Mouse (Mus musculus) cerebellum, postnatal 4 days (tissue): ENCODE measurements around the gene Cxcl15.
"Not testable (repeated sequence)": the region's sequence is repeated elsewhere in the genome, so short reads cannot be mapped to it uniquely, and the experiment has no call there.

Experiments
- DNase-seq, 2 experiments: peaks; one replicate each; pipeline ENCODE4 v3.0.0; 2022; ENCODE audit warnings: low spot score in 2 of 2, mixed read lengths in 1 of 2

The Cxcl15 gene

DNA sequence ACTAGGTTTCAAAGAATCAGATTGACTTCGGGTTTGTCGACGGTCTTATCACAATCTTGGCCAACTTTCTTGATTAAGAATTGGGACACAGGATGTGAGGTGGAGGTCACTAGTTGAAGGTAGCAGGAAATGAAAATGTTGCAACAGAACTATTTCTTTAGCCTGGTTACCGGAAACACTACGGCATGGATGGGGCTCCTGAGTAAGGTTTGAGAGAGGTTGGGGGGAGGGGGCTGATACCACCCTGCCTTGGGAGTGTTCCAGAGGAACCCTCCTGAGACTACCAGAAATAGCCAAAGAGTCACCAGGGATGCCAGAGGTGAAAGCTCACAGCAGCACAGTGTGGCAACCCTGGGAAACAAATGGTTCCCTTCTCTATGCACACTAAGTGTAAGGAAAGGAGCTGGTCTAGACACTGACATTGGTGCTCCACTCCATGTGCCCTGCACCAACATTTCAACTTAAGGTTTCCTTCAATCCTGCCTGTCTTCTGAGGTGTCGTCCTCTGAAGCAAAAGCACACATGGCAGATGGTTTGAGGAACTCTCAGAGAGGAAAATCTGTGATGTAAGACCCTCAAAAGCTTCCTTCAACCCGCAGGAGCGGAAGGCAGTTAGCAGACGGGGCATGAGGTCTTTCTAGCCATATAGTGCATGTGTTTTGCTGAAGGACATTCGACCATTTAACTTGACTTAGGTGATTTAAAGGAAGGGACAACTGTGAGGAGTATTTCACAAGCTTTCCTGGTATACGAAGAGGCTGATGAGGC, 4.8 kb upstream of the Cxcl15 start:
- DNase-seq, result no peak

DNA sequence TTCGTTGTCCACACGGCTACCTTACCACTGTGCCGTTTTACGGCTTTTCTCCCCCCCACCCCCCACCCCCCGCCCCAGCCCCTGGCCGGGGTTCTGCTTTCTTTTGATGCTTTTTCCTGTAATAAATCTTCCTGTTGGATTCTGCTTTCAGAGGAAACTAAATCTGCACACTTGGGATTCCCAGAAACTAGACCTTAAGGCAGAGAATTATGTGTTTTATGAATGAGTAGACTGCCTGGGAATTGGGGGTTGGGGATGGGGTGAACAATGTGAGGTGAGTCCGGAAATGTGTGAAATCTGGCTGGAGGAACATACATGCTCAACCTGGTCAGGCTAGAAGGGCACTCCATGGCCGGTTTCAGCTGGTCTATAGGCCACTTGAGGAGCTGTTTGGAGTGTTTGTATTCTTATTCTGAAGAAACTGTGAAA, 4.2 kb upstream of the Cxcl15 start:
- no peak for DNase-seq

DNA sequence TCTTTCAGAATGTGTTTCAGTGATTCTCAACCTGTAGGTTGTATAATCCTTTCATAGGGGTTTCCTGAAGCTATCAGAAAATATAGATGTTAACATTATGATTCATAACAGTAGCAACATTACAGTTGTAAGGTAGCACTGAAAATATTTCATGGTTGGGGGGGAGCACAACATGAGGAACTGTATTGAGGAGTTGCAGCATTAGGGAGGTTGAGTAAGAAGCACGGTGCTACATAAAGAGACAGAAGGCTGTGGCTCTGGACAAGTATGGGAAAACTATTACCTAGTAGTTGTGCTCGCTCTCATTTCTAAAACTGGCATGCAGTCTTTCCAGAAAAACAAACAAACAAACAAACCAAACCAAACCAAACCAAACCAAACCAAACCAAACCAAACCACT, 1.1 kb downstream of the Cxcl15 start:
- not testable (repeated sequence) for DNase-seq

DNA sequence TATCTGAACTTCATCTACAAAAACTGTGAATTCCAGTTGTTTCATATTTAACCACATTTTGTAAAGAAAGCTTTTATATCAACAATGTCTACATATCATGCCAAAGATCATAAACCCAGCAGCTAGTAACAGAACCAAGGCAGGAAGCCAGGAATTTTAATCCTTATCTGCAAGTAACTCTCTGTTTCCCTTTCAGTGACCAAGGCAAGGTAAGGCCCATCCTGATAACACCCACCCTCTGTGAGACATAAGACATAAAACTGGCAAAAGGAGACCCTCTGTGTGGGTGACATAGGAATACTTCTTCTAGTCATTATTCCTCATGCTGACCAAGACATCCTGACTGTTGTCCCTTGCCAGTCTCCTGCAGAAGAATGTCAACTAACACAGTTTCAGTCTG, 10.2 kb downstream of the Cxcl15 start:
- DNase-seq, result no peak

DNA sequence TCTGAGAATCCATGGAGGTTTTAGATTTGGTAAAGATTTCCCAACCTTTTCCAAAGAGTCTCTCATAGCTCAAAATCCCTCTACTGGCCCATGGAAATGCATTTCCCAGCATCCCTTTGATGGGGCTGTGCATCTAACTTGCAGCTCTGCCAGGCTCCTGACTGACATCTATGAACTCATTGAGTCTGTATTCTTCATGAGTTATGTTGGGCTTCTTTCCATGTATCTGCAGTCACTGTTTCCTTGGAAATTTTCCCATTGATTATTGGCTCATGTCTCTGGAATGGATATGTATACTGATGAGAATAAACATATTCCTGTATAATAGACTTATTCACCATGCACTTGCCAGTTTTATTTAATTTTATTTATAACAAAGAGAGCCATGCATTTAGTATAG, 11.7 kb downstream of the Cxcl15 start:
- no peak for DNase-seq

DNA sequence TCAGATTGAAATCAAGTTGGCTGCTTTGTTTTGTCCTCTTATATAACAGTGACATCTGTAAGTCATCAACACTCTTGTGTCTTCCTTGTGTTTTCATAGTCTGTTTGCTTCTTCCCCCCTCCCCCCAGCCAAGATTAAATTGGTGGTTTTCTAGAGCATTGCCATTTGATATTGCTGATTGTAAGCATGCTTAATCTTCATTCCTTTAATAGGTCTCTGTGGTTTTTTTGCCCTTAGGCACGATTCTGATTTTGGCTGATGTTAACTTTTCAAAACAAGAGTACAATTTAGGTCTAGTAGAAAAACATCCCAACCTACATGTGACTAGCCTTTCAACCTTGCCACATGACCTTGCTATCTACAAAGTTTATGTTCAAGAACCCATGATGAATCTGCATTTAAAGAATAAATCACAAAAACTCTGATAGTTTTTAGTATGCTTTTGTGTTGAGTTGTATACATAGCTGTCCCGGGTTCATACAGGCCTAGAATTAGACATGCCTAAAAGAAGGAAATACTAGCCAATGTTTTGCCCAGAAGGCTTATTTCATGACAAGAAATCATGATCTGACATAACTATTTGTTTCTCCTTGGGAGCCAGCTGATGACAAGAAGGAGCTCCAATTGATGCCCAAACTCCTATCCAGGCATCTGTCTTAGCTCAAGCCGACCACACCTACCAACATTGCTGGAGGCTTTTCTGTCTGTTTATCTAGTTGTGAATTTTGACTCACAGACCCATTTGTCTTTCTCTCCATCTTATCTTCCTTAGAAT, 13.0 kb downstream of the Cxcl15 start:
- DNase-seq, result no peak

DNA sequence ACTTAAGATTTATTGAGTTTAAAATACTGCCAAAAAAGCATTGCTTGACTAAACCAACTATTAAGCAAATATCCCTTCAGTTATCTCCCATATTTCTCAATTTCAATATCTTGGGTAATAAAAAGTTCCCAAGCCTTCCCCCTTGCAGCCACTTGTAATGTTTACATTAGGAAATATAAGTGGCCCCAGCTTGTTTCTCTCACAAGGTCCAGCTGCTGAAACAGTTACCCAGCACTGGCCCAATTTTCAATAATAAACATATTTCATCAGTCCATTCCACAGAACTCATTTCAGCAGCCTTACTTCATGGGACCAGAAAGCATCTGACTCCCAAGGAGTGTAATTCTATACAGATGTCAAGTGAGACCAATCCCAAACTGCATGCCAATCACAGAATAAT, 25.4 kb downstream of the Cxcl15 start:
- DNase-seq, result no peak

DNA sequence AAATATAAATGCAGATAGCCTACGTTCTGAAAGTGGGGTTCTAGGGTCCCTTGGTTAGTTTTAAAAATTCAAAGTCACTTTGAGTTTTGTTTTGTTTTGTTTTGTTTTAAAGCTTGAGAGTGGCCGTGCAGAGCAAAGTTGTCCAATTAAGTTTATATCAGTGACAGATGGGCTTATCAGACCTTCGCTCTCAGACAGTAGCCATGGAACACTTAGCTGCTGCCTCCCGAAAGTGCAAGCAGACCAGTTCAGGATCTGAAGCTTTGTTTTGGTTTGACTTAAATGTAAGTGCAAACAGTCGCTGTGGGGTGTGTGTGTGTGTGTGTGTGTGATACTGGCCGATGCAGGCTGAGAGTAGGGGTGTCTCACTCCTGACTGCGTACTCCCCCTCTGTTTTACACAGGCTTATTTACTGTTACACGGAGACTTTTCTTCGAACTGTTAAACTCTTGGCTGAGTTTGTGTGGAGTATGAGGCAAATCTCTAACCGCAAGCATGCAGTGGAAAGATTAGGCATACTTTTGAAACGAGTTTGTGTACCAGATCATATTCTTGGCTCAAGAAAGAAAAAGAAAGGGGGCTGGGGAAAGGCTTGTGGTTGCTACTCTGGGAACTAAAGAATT, 37.9 kb downstream of the Cxcl15 start:
- DNase-seq, result no peak

DNA sequence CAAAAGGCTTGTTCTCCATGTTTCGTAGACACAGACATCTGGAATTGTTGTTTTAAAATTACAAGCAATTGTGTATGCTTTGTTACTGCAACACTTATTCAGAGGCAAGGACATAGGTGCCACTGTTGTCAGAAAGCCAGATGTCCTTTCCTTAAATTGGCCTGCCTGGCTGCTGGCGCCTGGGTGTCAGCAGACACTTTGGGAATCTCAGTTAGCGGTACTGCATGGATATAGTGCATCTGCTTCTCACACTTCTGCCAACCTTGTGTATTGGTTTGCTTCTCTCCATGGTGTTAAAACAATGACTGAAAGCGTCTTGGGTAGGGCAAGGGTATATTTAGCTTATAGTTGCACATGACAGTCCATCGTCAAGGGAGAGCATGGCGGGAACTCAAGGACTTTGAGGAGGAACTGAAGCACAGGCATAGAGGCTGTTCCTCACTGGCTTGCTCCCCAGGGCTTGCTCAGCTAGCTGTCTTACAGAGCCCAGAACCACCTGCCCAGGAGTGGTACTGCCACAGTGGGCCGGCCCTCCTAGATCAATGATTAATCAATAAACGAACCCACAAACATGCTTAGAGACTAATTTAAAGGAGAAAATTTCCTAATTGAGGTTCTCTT, 38.5 kb downstream of the Cxcl15 start:
- no peak for DNase-seq

DNA sequence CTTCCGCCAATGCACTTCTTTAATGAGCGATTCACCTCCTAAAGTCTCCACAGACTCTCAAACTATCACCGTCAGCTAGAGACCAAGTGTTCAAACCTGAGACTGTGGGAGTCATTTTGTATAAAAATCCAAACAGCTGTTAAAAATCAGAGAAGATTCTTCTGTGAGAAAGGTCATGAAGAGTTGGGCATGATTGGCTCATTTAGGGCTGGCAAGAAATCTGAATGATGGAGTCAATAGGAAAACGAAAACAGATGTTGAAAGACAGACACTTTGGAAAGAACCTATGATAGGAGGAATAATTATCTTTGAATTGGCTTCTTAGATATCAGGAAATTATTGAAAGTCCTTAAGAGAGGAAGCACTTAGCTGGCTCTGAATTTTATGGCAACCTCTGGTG, 40.1 kb downstream of the Cxcl15 start:
- no peak for DNase-seq

DNA sequence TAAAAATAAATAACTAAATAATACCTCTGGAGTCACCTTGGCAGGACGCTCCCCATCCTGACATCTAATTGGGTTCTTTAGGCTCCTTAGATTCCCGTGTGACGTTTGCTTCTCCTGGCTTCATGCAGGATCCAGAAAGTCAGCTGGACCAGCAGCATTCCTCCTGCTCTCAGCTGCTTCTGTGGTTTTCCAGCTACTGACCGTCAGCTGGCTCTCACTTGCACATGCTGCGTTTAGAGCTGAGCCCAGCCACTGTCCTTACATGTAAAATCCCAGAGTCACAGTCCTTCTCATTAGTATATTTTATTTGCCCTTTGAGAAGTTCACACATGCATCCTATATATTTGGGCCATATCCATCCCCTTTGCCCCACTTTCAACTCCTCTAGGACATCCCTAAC, 44.2 kb downstream of the Cxcl15 start:
- peak in 1 of 2 experiments; percentile 10 for DNase-seq

DNA sequence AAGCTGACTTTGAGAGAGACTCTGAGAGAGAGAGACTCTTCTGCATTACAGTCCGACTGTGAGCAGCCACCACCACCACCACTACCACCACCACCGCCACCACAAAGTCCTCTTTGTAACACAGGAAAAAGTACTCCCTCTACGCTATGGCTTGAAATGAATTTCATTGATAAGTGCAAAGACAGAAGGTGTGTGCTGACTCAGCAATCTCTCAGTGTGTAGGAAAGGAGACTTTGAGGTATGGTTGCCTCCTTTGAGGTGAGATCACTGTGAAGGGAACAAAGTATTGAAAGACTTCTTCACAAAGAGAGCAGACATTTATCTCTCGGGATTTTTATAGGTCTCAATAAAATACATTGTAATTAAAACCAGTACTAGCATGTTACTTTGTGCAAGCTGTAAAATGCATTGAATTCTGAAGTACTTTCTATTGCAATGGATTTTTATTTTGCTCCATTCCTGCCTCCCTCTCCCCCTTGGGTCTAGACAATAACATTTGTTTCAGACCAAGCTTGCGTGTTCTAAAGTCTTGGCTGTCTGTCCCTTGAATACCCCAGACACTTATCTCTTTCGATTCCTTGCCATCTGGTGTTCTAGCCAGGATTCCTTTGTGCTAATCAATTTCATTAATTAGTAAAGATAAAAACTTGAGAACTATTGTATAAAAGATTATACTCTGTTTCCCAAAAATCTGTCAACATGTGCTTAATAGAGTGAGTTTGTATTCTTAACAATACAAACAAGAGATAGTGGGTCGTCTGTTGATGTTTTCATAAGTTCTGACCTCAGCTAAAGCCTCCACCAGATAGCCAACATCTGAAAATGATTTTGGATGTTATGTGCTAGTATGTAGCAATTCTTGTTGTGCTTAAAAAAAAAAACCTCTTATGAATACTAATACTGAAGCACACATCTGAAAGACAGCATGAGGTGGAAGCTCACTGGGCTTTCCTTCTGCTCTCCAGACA, 46.9 kb downstream of the Cxcl15 start:
- DNase-seq, result no peak

DNA sequence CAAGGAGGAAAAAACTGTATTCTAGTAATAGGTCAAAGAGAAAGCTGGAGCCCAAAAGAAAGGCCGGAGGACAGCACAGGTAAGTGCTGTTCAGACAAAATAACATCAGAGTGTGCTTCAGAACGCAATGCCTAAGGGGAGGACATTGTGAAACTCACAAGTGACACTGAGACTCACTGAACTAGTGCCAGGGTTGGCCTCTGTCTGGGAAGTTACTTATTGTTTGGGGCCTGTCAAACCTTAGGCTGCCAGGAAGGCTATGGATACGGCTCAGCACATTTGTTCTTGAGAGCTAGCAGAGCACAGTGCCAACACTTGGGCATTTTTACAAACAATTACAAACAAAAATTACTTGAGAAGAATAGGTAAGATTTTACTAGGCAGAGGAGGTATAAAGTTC, 49.6 kb downstream of the Cxcl15 start:
- no peak for DNase-seq

DNA sequence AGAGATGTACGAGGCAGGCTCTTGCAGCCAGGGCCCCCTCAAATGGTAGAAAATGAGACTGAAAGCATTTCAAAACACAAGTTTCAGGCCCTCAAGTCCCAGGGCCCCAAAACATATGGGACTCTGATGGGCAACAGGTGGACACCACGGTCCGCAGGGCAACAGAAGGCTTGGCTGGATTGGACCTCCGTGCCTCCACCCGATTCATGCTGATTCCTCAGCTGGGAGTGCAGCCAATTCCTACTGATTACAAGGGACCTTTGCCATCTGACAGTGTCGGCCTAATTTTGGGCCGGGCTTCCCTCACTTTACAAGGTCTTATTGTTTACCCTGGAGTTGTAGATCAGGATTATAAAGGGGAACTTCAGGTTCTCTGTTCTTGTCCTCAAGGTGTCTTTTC, 55.8 kb downstream of the Cxcl15 start:
- peak in 1 of 2 experiments; percentile 6 for DNase-seq

DNA sequence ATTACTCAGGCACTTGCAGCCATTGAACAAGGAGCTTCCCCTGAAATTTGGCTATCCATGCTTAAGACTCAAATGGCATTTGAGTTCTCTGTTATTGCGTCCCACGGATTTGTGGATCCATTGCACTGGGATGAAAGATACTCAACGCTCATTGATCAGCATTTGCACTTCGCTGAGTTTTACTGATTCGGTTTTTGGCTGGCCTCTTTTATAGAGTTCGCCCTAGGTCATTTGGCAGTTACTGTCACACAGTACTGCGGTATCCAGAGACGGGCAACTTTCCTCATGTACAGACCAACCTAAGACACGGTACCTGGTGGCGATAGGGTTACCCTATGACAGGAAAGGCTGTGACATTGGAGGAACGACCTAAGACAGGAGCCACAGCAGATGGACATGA, 57.1 kb downstream of the Cxcl15 start:
- not testable (repeated sequence) for DNase-seq
